Mouse (Mus musculus): ENCODE data around the gene 9230112D13Rik. TPM values are rescaled to one million over a fixed set of nuclear protein-coding genes. Genes with fewer than 3 reads are reported as not detected.

Gene 9230112D13Rik
- polyA plus RNA-seq, 1 experiment from 2014 or later, result not detected

GRCm38 (mm10) chr14:34501447-34501803 lies 21.2 kb downstream of the 9230112D13Rik start:
- H3K4me3 ChIP-seq (ENCODE audit: low read depth, low read length), result peak overlapping the region; percentile 81
- H3K27ac ChIP-seq (ENCODE audit: low read depth, low read length), result no peak overlapping the region
- peak overlapping the region; percentile 88 for H3K9ac ChIP-seq (ENCODE audit: low read depth, low read length)
- no peaks in the 10 kb centered on the region for H3K36me3 ChIP-seq (ENCODE audit: control insufficient read depth, insufficient read depth, low read length)
- DNase-seq (ENCODE audit: low spot score) (peak; percentile 48), ATAC-seq (ENCODE audit: low FRiP score) (no peak)
- no peaks in the 10 kb centered on the region for H3K9me3 ChIP-seq (ENCODE audit: control insufficient read depth, low read length)
- no peaks in the 10 kb centered on the region; the same call in 1 of the 2 replicates for H3K4me1 ChIP-seq (replicated peaks; ENCODE audit: control insufficient read depth, insufficient read depth, low read length)
- H3K4me2 ChIP-seq (replicated peaks; ENCODE audit: low read depth, low read length), result peak overlapping the region; percentile 45
- H3K27me3 ChIP-seq (ENCODE audit: control insufficient read depth, insufficient read depth, low read length), result no peaks in the 10 kb centered on the region
- whole genome bisulfite sequencing, result 0% methylated on average over 16 of the region's 16 CpGs

DNA sequence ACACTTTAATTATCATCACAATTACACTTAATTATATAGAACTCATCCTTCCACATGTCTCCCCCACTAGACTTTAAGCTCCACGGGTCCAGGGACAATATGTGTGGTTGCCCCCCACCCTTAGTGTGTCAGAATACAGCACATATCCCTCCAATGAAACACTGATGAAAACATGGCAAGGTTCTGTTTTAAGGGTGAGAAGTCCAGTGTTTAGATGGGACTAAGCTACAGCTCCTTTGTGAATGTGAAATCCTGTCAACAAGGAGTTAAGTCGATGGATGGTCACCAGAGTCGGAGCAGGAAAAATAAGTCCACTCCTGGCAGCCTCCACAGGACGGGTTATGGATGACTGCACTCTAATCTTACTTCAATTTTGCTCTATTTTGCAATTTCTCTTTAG lies 22.3 kb downstream of the 9230112D13Rik start:
- no peak overlapping the region for H3K27ac ChIP-seq (ENCODE audit: low read depth, low read length)
- no peak for ATAC-seq (ENCODE audit: low FRiP score)

GRCm38 (mm10) chr14:34499664-34500063 lies 22.9 kb downstream of the 9230112D13Rik start:
- Histone ChIP-seq H3K36me3 (ENCODE audit: control insufficient read depth, insufficient read depth, low read length) (no peaks in the 10 kb centered on the region), H3K4me1 (replicated peaks; ENCODE audit: control insufficient read depth, insufficient read depth, low read length) (no peaks in the 10 kb centered on the region; the same call in 1 of the 2 replicates), H3K4me3 (ENCODE audit: low read depth, low read length) (no peak overlapping the region), H3K9me3 (ENCODE audit: control insufficient read depth, low read length) (no peaks in the 10 kb centered on the region), H3K27ac (ENCODE audit: low read depth, low read length) (no peak overlapping the region), H3K27me3 (ENCODE audit: control insufficient read depth, insufficient read depth, low read length) (no peaks in the 10 kb centered on the region), H3K9ac (ENCODE audit: low read depth, low read length) (0 out of 2 replicates have a peak overlapping the region, but pooled peaks have one; percentile 0), H3K4me2 (replicated peaks; ENCODE audit: low read depth, low read length) (no peak overlapping the region)
- no peak for DNase-seq (ENCODE audit: low spot score)
- no peak for ATAC-seq (ENCODE audit: low FRiP score)
- WGBS, result 77% methylated on average over 4 of the region's 4 CpGs

More for the DNA sequence above, 22.3 kb downstream of the 9230112D13Rik start:
- Histone ChIP-seq H3K4me2 (replicated peaks; ENCODE audit: low read depth, low read length) (peak overlapping the region; percentile 45; the same call in 1 of the 2 replicates), H3K9ac (ENCODE audit: low read depth, low read length) (no peak overlapping the region), H3K27me3 (ENCODE audit: control insufficient read depth, insufficient read depth, low read length) (no peaks in the 10 kb centered on the region), H3K4me1 (replicated peaks; ENCODE audit: control insufficient read depth, insufficient read depth, low read length) (no peaks in the 10 kb centered on the region; the same call in 1 of the 2 replicates), H3K36me3 (ENCODE audit: control insufficient read depth, insufficient read depth, low read length) (no peaks in the 10 kb centered on the region), H3K9me3 (ENCODE audit: control insufficient read depth, low read length) (no peaks in the 10 kb centered on the region), H3K4me3 (ENCODE audit: low read depth, low read length) (peak overlapping the region; percentile 81)
- 8% methylated on average over 4 of the region's 4 CpGs for WGBS
- DNase-seq (ENCODE audit: low spot score), result no peak

DNA sequence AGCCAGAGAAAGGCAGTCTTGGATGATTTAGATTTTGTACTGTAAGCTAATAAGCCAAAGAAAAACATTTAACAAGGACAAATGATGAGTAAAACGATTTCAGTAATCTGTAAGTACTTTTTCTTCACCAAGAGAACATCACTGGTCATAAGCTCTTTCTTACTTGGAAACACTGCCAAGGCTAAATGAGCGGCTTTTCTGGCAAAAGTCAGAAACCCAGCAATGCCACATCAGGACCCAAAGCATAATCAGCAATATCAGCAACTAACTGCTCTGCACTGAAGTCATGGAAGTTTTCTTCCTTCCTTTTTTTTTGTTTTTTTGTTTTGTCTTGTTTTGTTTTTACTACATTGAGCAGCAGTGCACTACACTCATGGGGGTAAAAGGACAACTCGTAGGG lies 25.3 kb downstream of the 9230112D13Rik start:
- no peaks in the 10 kb centered on the region for H3K9me3 ChIP-seq (ENCODE audit: control insufficient read depth, low read length)
- H3K27ac ChIP-seq (ENCODE audit: low read depth, low read length), result no peak overlapping the region
- H3K27me3 ChIP-seq (ENCODE audit: control insufficient read depth, insufficient read depth, low read length), result no peaks in the 10 kb centered on the region
- 87% methylated on average over 3 of the region's 3 CpGs for WGBS
- no peaks in the 10 kb centered on the region; the same call in 1 of the 2 replicates for H3K4me1 ChIP-seq (replicated peaks; ENCODE audit: control insufficient read depth, insufficient read depth, low read length)
- no peak overlapping the region for H3K4me3 ChIP-seq (ENCODE audit: low read depth, low read length)
- no peak overlapping the region for H3K9ac ChIP-seq (ENCODE audit: low read depth, low read length)
- ATAC-seq (ENCODE audit: low FRiP score), result no peak
- H3K36me3 ChIP-seq (ENCODE audit: control insufficient read depth, insufficient read depth, low read length), result no peaks in the 10 kb centered on the region
- DNase-seq (ENCODE audit: low spot score), result no peak
- H3K4me2 ChIP-seq (replicated peaks; ENCODE audit: low read depth, low read length), result no peak overlapping the region

- H3K27ac ChIP-seq (ENCODE audit: low read depth, low read length), result no peak overlapping the region
- H3K36me3 ChIP-seq (ENCODE audit: control insufficient read depth, insufficient read depth, low read length), result no peaks in the 10 kb centered on the region
- ATAC-seq (ENCODE audit: low FRiP score) (no peak), DNase-seq (ENCODE audit: low spot score) (no peak)
- H3K9me3 ChIP-seq (ENCODE audit: control insufficient read depth, low read length), result no peaks in the 10 kb centered on the region
- H3K27me3 ChIP-seq (ENCODE audit: control insufficient read depth, insufficient read depth, low read length), result no peaks in the 10 kb centered on the region
- 88% methylated on average over 3 of the region's 3 CpGs for WGBS
- no peak overlapping the region for H3K9ac ChIP-seq (ENCODE audit: low read depth, low read length)
- H3K4me2 ChIP-seq (replicated peaks; ENCODE audit: low read depth, low read length), result no peak overlapping the region
- no peak overlapping the region for H3K4me3 ChIP-seq (ENCODE audit: low read depth, low read length)
- no peaks in the 10 kb centered on the region for H3K4me1 ChIP-seq (replicated peaks; ENCODE audit: control insufficient read depth, insufficient read depth, low read length)
Measured at GRCm38 (mm10) chr14:34493682-34494081, 28.9 kb downstream of the 9230112D13Rik start.

DNA sequence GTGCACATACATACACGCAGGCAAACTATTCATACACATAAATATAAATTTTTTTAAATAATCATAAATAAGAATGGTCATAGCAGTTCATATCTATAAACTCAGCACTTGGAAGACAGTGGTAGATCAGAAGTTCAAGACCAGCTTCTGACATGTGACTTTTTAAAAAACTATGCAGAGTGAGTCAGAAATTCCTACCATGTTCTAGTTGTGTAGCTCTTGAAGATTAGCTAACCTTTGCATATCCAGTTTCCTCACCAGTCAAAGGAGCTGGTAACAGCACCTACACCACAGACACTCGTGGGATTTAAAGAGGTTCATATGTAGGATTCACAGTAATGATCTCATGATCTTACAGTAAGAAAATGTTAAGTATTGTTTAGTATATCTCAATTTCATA lies 29.9 kb downstream of the 9230112D13Rik start:
- H3K9me3 ChIP-seq (ENCODE audit: control insufficient read depth, low read length), result no peaks in the 10 kb centered on the region
- 92% methylated on average over 2 of the region's 2 CpGs for WGBS
- no peak overlapping the region for H3K4me3 ChIP-seq (ENCODE audit: low read depth, low read length)
- no peak overlapping the region for H3K9ac ChIP-seq (ENCODE audit: low read depth, low read length)
- DNase-seq (ENCODE audit: low spot score), result no peak
- no peaks in the 10 kb centered on the region for H3K36me3 ChIP-seq (ENCODE audit: control insufficient read depth, insufficient read depth, low read length)
- H3K4me1 ChIP-seq (replicated peaks; ENCODE audit: control insufficient read depth, insufficient read depth, low read length), result no peaks in the 10 kb centered on the region
- H3K27me3 ChIP-seq (ENCODE audit: control insufficient read depth, insufficient read depth, low read length), result no peaks in the 10 kb centered on the region
- no peak overlapping the region for H3K27ac ChIP-seq (ENCODE audit: low read depth, low read length)
- ATAC-seq (ENCODE audit: low FRiP score), result no peak
- no peak overlapping the region for H3K4me2 ChIP-seq (replicated peaks; ENCODE audit: low read depth, low read length)

DNA sequence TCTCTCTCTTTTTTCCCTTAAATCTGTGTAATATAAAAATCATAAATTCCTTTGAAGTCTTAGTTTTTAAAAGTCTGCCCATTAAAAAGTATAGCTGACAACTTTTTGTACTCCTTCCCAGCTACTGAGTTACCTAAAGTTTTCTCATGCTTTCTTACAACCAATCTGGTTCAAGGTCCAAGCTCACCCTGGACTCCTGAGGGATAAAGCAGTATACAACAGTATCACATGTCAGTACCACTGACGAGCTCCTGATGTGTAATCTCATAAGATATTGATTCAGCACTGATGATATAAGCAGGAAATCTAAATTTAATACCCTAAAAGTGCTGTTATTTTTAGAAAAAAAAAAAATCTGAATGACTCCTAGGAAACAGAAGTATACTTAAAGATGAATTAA lies 31.6 kb downstream of the 9230112D13Rik start:
- no peak for ATAC-seq (ENCODE audit: low FRiP score)
- H3K27me3 ChIP-seq (ENCODE audit: control insufficient read depth, insufficient read depth, low read length), result no peaks in the 10 kb centered on the region
- no peak for DNase-seq (ENCODE audit: low spot score)
- H3K36me3 ChIP-seq (ENCODE audit: control insufficient read depth, insufficient read depth, low read length), result no peaks in the 10 kb centered on the region
- H3K27ac ChIP-seq (ENCODE audit: low read depth, low read length), result no peak overlapping the region
- H3K9me3 ChIP-seq (ENCODE audit: control insufficient read depth, low read length), result no peaks in the 10 kb centered on the region
- no peak overlapping the region for H3K4me3 ChIP-seq (ENCODE audit: low read depth, low read length)
- H3K4me2 ChIP-seq (replicated peaks; ENCODE audit: low read depth, low read length), result no peak overlapping the region
- no peak overlapping the region for H3K9ac ChIP-seq (ENCODE audit: low read depth, low read length)
- no peaks in the 10 kb centered on the region for H3K4me1 ChIP-seq (replicated peaks; ENCODE audit: control insufficient read depth, insufficient read depth, low read length)
- WGBS, result 76% methylated on average over 1 of the region's 1 CpGs

DNA sequence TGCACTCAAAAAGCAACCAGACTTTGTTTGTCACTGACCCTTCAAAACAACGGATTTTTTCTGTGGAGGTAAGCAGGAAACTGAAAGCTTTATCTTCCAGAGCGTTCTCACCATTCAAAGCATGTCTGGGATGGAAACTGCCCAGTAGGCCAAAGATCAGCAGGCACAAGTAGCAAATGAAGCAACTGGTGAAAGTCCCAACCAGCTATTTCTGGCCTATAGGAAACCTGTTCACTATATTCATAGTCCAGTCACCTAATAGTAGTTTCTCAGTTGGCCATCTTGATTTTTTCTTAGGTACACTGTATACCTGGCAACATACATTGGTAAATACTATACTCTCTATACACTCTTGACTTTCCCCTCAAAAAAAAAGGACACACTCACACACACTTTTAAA lies 32.7 kb downstream of the 9230112D13Rik start:
- Histone ChIP-seq H3K36me3 (ENCODE audit: control insufficient read depth, insufficient read depth, low read length) (no peaks in the 10 kb centered on the region), H3K4me1 (replicated peaks; ENCODE audit: control insufficient read depth, insufficient read depth, low read length) (no peaks in the 10 kb centered on the region), H3K4me3 (ENCODE audit: low read depth, low read length) (no peak overlapping the region), H3K9me3 (ENCODE audit: control insufficient read depth, low read length) (no peaks in the 10 kb centered on the region), H3K27me3 (ENCODE audit: control insufficient read depth, insufficient read depth, low read length) (no peaks in the 10 kb centered on the region), H3K9ac (ENCODE audit: low read depth, low read length) (no peak overlapping the region), H3K4me2 (replicated peaks; ENCODE audit: low read depth, low read length) (no peak overlapping the region), H3K27ac (ENCODE audit: low read depth, low read length) (no peak overlapping the region)
- DNase-seq (ENCODE audit: low spot score) (no peak), ATAC-seq (ENCODE audit: low FRiP score) (no peak)
- 81% methylated on average over 2 of the region's 2 CpGs for WGBS

DNA sequence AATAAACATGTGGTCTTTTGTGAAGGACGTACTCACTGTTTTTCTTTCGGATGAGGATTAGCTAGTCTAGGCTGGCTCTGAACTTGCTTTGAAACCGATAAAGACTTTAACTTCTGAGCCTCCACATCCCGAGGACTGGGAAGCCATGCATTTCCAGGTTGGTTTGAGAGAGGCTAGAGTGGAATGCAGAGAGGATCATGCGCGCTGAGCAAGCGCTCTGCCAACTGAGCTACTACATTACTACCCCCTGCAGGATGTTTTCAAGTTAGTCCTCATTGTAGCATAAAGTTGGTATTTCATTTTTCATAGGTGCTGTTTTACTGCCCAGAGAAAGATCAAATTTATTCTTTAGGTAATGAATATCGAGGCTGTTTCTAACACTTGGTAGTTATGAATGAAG lies 36.4 kb downstream of the 9230112D13Rik start:
- Histone ChIP-seq H3K27me3 (ENCODE audit: control insufficient read depth, insufficient read depth, low read length) (no peaks in the 10 kb centered on the region), H3K4me3 (ENCODE audit: low read depth, low read length) (no peak overlapping the region), H3K9me3 (ENCODE audit: control insufficient read depth, low read length) (no peaks in the 10 kb centered on the region), H3K4me2 (replicated peaks; ENCODE audit: low read depth, low read length) (no peak overlapping the region), H3K27ac (ENCODE audit: low read depth, low read length) (no peak overlapping the region), H3K36me3 (ENCODE audit: control insufficient read depth, insufficient read depth, low read length) (no peaks in the 10 kb centered on the region), H3K9ac (ENCODE audit: low read depth, low read length) (no peak overlapping the region), H3K4me1 (replicated peaks; ENCODE audit: control insufficient read depth, insufficient read depth, low read length) (no peaks in the 10 kb centered on the region)
- no peak for DNase-seq (ENCODE audit: low spot score)
- no peak for ATAC-seq (ENCODE audit: low FRiP score)
- 63% methylated on average over 8 of the region's 8 CpGs for whole genome bisulfite sequencing
